Mouse (Mus musculus) small intestine, adult 2 months (tissue): Measurements from ENCODE around the gene Gsk3a.

Experiments
- CTCF ChIP-seq: fragments of 200-500 bp; IDR thresholded peaks from 2 replicates; pipeline ENCODE4 v1.5.1; 2012; ENCODE audit warnings: low read depth, mild to moderate bottlenecking, control low read depth, inconsistent platforms, low read length, moderate library complexity, mixed read lengths; ENCODE audit not compliant: insufficient replicate concordance, insufficient read length; ENCODE audit errors: extremely low read depth
- POLR2A ChIP-seq: fragments of 200-500 bp; IDR thresholded peaks from 2 replicates; pipeline ENCODE4 v1.6.1; 2012; ENCODE audit warnings: low read depth, mild to moderate bottlenecking, control low read depth, inconsistent platforms, low read length, moderate library complexity

GRCm38 (mm10) chr7:25286989-25287388 lies 49.3 kb upstream of the Gsk3a start:
- TF ChIP-seq POLR2A (no peak), CTCF (no peak)
